In genomic region chr16:15083692-15084091, GRCm38 (mm10) we compare ENCODE assay signal across 9 mouse cellular contexts.
A peak's percentile ranks its signal among the peaks of the same experiment; 100 is the strongest.
DNase-seq lines count a peak whose midpoint lies in the region; ATAC-seq and TF ChIP-seq lines count a peak whose summit lies in the region.
"Had no signal": no experiment of that assay in that cellular context is flagged by ENCODE, and none has a peak within 500 bp of the region (broad histone marks: within the 10 kb centered on the region; RNA-seq: fewer than 3 reads in every experiment).

No protein-coding gene starts in this region.

- peaks cover 9% of the 10 kb centered on the region for H3K4me1 ChIP-seq in heart, embryonic 15.5 days (replicated peaks)
- peaks cover 17% of the 10 kb centered on the region for H3K4me1 ChIP-seq in lung, embryonic 15.5 days
- peaks cover 23% of the 10 kb centered on the region for H3K4me1 ChIP-seq in embryonic facial prominence, embryonic 10.5 days
- H3K4me1 ChIP-seq in limb, embryonic 11.5 days (ENCODE audit: control insufficient read depth, insufficient read depth, low read length): peaks cover 9% of the 10 kb centered on the region
- 0 out of 2 replicates have a peak, but pooled peaks cover 4% of the 10 kb centered on the region for H3K4me1 ChIP-seq in forebrain, postnatal 0 days (ENCODE audit: insufficient read depth)

- 71% methylated on average over 3 of the region's 3 CpGs for whole genome bisulfite sequencing in heart, embryonic 15.5 days
- 49% methylated on average over 3 of the region's 3 CpGs for WGBS in lung, embryonic 15.5 days
- WGBS in embryonic facial prominence, embryonic 10.5 days: 35% methylated on average over 3 of the region's 3 CpGs
- WGBS in limb, embryonic 11.5 days: 32% methylated on average over 3 of the region's 3 CpGs
- whole genome bisulfite sequencing in forebrain, postnatal 0 days: 41% methylated on average over 3 of the region's 3 CpGs

- no peak overlapping the region for H3K9ac ChIP-seq in heart, embryonic 15.5 days
- H3K9ac ChIP-seq in lung, embryonic 15.5 days: no peak overlapping the region
- no peak overlapping the region for H3K9ac ChIP-seq in limb, embryonic 11.5 days (ENCODE audit: low read length)
- H3K9ac ChIP-seq in forebrain, postnatal 0 days: no peak overlapping the region

- no peak for DNase-seq in heart, adult 9 months (ENCODE audit: low spot score in 2 of 2)
- no peak for DNase-seq in lung, postnatal 25 days (ENCODE audit: low spot score)
- no peak for DNase-seq in embryonic facial prominence, embryonic 10.5 days (ENCODE audit: low spot score)
- peak; percentile 30 for DNase-seq in limb, embryonic 11.5 days (ENCODE audit: low spot score)
- DNase-seq in forebrain, postnatal 0 days: no peak
- DNase-seq: gastrocnemius, postnatal 14 days had no signal

- H3K4me3 ChIP-seq in heart, embryonic 15.5 days: no peak overlapping the region
- H3K4me3 ChIP-seq in lung, embryonic 15.5 days: no peak overlapping the region
- no peak overlapping the region for H3K4me3 ChIP-seq in embryonic facial prominence, embryonic 10.5 days
- H3K4me3 ChIP-seq in limb, embryonic 11.5 days (ENCODE audit: low read depth, low read length): no peak overlapping the region
- H3K4me3 ChIP-seq in forebrain, postnatal 0 days (ENCODE audit: low read depth, low read length): no peak overlapping the region

- peaks cover 12% of the 10 kb centered on the region; the same call in 1 of the 2 replicates for H3K27me3 ChIP-seq in heart, embryonic 15.5 days
- peaks cover 8% of the 10 kb centered on the region; the same call in 1 of the 2 replicates for H3K27me3 ChIP-seq in lung, embryonic 15.5 days
- H3K27me3 ChIP-seq in embryonic facial prominence, embryonic 10.5 days (replicated peaks; ENCODE audit: low read depth, poor library complexity, severe bottlenecking): no peaks in the 10 kb centered on the region; the same call in 1 of the 2 replicates
- H3K27me3 ChIP-seq in limb, embryonic 11.5 days (ENCODE audit: control insufficient read depth, insufficient read depth, low read length): no peaks in the 10 kb centered on the region
- no peaks in the 10 kb centered on the region; the same call in 1 of the 2 replicates for H3K27me3 ChIP-seq in forebrain, postnatal 0 days (ENCODE audit: insufficient read depth, low read length)

- ATAC-seq in heart, embryonic 15.5 days (replicated peaks; ENCODE audit: insufficient number of reproducible peaks, insufficient read depth, low FRiP score, low read depth): no peak
- no peak for ATAC-seq in lung, embryonic 15.5 days (ENCODE audit: borderline replicate concordance, extremely low read depth, low FRiP score, low TSS enrichment)
- no peak for ATAC-seq in limb, embryonic 11.5 days (ENCODE audit: insufficient number of reproducible peaks, low FRiP score, low TSS enrichment, low read depth)
- no peak for ATAC-seq in megakaryocyte-erythroid progenitor cell, adult 5-6 weeks (replicated peaks; ENCODE audit: low FRiP score, low TSS enrichment, poor library complexity, severe bottlenecking)
- no peak for ATAC-seq in forebrain, postnatal 0 days

- H3K4me2 ChIP-seq in heart, embryonic 15.5 days: no peak overlapping the region
- 0 out of 2 replicates have a peak overlapping the region, but pooled peaks have one; percentile 10 for H3K4me2 ChIP-seq in lung, embryonic 15.5 days
- H3K4me2 ChIP-seq in limb, embryonic 11.5 days (ENCODE audit: low read depth, severe bottlenecking): no peak overlapping the region
- no peak overlapping the region for H3K4me2 ChIP-seq in forebrain, postnatal 0 days (ENCODE audit: low read depth)

- no peaks in the 10 kb centered on the region for H3K9me3 ChIP-seq in heart, embryonic 15.5 days (replicated peaks)
- H3K9me3 ChIP-seq in lung, embryonic 15.5 days: no peaks in the 10 kb centered on the region
- no peaks in the 10 kb centered on the region for H3K9me3 ChIP-seq in embryonic facial prominence, embryonic 10.5 days
- H3K9me3 ChIP-seq in limb, embryonic 11.5 days (ENCODE audit: control insufficient read depth, low read length): no peaks in the 10 kb centered on the region
- H3K9me3 ChIP-seq in forebrain, postnatal 0 days (ENCODE audit: low read length): no peaks in the 10 kb centered on the region

- H3K27ac ChIP-seq in heart, embryonic 15.5 days: 0 out of 2 replicates have a peak overlapping the region, but pooled peaks have one; percentile 79
- peak overlapping the region; percentile 94 for H3K27ac ChIP-seq in lung, embryonic 15.5 days
- peak overlapping the region; percentile 90 for H3K27ac ChIP-seq in embryonic facial prominence, embryonic 10.5 days (replicated peaks)
- H3K27ac ChIP-seq in limb, embryonic 11.5 days (replicated peaks; ENCODE audit: low read depth, low read length): peak overlapping the region; percentile 96
- no peak overlapping the region for H3K27ac ChIP-seq in forebrain, postnatal 0 days (ENCODE audit: low read depth, low read length)

- no peak for TF ChIP-seq CTCF in forebrain, postnatal 0 days (IDR thresholded peaks at IDR 0.05; ENCODE audit: low read depth)

- H3K36me3 ChIP-seq in heart, embryonic 15.5 days: no peaks in the 10 kb centered on the region
- H3K36me3 ChIP-seq in lung, embryonic 15.5 days: no peaks in the 10 kb centered on the region
- H3K36me3 ChIP-seq in embryonic facial prominence, embryonic 10.5 days (replicated peaks): no peaks in the 10 kb centered on the region
- no peaks in the 10 kb centered on the region for H3K36me3 ChIP-seq in limb, embryonic 11.5 days (ENCODE audit: control insufficient read depth, insufficient read depth, low read length)
- H3K36me3 ChIP-seq in forebrain, postnatal 0 days (ENCODE audit: insufficient read depth): no peaks in the 10 kb centered on the region
